Mouse (Mus musculus): ENCODE measurements around the gene Bsph1. TPM values are rescaled to one million over a fixed set of nuclear protein-coding genes. Genes with fewer than 3 reads are reported as not detected.

Gene Bsph1
- not detected for total RNA-seq (2023)

GRCm38 (mm10) chr7:13450541-13450940 lies at the start of gene Bsph1:
Bsph1 (plus strand) TSS chr7:13450841.

Other genes with a start within 250 kb of the Bsph1 start
- not detected for gene Vmn1r89, start 237.8 kb upstream of the Bsph1 start, total RNA-seq (2023)
- gene Lig1, start 173.6 kb upstream of the Bsph1 start, total RNA-seq (2023) = 19.4 TPM
- gene Zswim9, start 172.1 kb upstream of the Bsph1 start, total RNA-seq (2023) = 6.4 TPM
- 0.18 TPM for gene Pla2g4c, start 126.2 kb upstream of the Bsph1 start, total RNA-seq (2023)
- gene Cabp5, start 52.7 kb upstream of the Bsph1 start, total RNA-seq (2023) = not detected
- not detected for gene Bsph2, start 120.2 kb downstream of the Bsph1 start, total RNA-seq (2023)
- gene Sult2a5, start 173.1 kb downstream of the Bsph1 start, total RNA-seq (2023) = not detected